Mouse (Mus musculus): ENCODE results near the gene Cldn3. TPM values are rescaled to one million over a fixed set of nuclear protein-coding genes. Genes with fewer than 3 reads are reported as not detected.

Cldn3 gene
- polyA plus RNA-seq, 1 experiment = not detected

DNA sequence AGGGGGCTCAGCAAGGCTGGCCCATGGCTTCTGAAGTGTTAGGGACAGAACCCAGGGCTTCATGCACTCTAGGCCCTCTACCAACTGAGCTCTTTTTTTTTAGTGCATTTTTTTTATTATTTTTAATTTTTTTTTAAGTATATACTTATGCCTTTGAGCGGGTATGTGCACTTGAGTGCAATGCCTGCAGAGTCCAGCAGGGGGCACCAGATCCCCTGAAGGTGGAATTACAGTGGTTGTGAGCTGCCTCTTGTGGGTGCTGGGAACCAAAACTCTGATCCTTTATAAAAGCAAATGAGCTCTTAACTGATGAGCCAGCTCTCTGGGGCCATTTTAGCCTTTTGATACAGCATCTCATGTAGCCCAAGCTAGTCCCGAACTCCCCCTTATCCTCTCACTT is 48.6 kb downstream of the Cldn3 start:
- TF ChIP-seq MAX (IDR thresholded peaks at IDR 0.05) (no peak), CTCF (IDR thresholded peaks at IDR 0.05; ENCODE audit: control insufficient read depth, insufficient read depth, insufficient read length) (no peak), FOSL1 (IDR thresholded peaks at IDR 0.05; ENCODE audit: insufficient read depth, low read length, poor library complexity, severe bottlenecking) (no peak), CEBPB (IDR thresholded peaks at IDR 0.05; ENCODE audit: low read depth) (no peak), USF1 (IDR thresholded peaks at IDR 0.05; ENCODE audit: low read depth) (no peak), MYOG (IDR thresholded peaks at IDR 0.05; ENCODE audit: control insufficient read depth, extremely low read depth, insufficient read length) (no peak), MYOD1 (IDR thresholded peaks at IDR 0.05; ENCODE audit: control insufficient read depth, insufficient read length, low read depth) (no peak)
- H3K79me3 ChIP-seq (ENCODE audit: low read depth) = peaks cover 15% of the 10 kb centered on the region
- H3K79me2 ChIP-seq (ENCODE audit: control insufficient read depth, insufficient read depth) = peaks cover 18% of the 10 kb centered on the region
- H3K4me3 ChIP-seq (ENCODE audit: insufficient read depth, poor library complexity, severe bottlenecking) = no peak overlapping the region
- H3ac ChIP-seq (ENCODE audit: control insufficient read depth, insufficient read length, low read depth) = no peak overlapping the region
- H3K36me3 ChIP-seq (ENCODE audit: control insufficient read depth, insufficient read depth) = no peaks in the 10 kb centered on the region
- no peaks in the 10 kb centered on the region for H3K27me3 ChIP-seq (ENCODE audit: control insufficient read depth, insufficient read depth, insufficient read length)

DNA sequence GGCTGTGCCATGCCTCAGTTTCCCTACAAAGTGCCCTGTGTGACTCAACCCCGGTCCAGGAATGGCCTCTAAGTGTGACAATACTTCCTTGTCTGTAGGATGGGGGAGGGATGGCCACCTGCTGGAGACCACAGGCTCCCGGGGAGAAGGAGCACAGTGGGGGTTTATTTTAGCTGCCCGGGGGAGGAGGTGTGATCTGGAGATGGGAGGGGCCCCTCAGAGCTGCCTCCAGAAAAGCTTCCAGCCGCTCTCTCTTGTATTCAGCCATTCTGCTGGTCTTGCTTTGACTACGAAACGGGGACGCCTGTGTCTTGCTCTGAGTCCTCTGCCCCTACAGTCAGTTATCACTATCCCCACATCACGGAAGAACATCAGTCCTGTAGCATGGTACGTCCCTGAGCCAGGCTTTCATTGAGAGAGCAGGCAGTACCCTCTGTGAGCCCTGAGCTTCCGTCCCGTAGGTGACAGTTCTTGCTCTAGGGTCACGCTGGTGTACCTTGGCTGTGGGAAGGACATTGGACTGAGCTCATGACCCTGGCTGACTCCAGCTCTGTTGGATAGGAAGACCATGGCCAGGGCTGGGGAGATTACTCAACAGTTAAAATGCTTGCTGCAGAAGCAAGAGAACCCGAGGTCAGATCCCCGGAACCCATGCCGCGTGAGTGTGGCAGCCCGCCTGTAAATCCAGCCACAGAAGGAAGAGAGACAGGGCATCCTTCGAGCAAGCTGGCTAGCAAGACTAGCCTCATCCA is 49.8 kb downstream of the Cldn3 start:
- Histone ChIP-seq H3K36me3 (ENCODE audit: control insufficient read depth, insufficient read depth) (no peaks in the 10 kb centered on the region), H3K79me3 (ENCODE audit: low read depth) (peaks cover 15% of the 10 kb centered on the region), H3ac (ENCODE audit: control insufficient read depth, insufficient read length, low read depth) (no peak overlapping the region), H3K79me2 (ENCODE audit: control insufficient read depth, insufficient read depth) (peaks cover 7% of the 10 kb centered on the region), H3K4me3 (ENCODE audit: insufficient read depth, poor library complexity, severe bottlenecking) (no peak overlapping the region), H3K27me3 (ENCODE audit: control insufficient read depth, insufficient read depth, insufficient read length) (no peaks in the 10 kb centered on the region)
- no peak for TF ChIP-seq CTCF (IDR thresholded peaks at IDR 0.05; ENCODE audit: control insufficient read depth, insufficient read depth, insufficient read length)
- no peak for TF ChIP-seq MYOD1 (IDR thresholded peaks at IDR 0.05; ENCODE audit: control insufficient read depth, insufficient read length, low read depth)
- TF ChIP-seq USF1 (IDR thresholded peaks at IDR 0.05; ENCODE audit: low read depth) = no peak
- TF ChIP-seq MYOG (IDR thresholded peaks at IDR 0.05; ENCODE audit: control insufficient read depth, extremely low read depth, insufficient read length) = no peak
- no peak for TF ChIP-seq CEBPB (IDR thresholded peaks at IDR 0.05; ENCODE audit: low read depth)
- no peak for TF ChIP-seq MAX (IDR thresholded peaks at IDR 0.05)
- no peak for TF ChIP-seq FOSL1 (IDR thresholded peaks at IDR 0.05; ENCODE audit: insufficient read depth, low read length, poor library complexity, severe bottlenecking)

Other genes with a start within 250 kb of the Cldn3 start
- not detected for gene Eln, start 238.9 kb upstream of the Cldn3 start, polyA plus RNA-seq (2012; fragmentation: generic; extraction: Trizol)
- not detected for gene Tmem270, start 79.5 kb upstream of the Cldn3 start, polyA plus RNA-seq (2012; fragmentation: generic; extraction: Trizol)
- gene Cldn13, start 70.7 kb upstream of the Cldn3 start, polyA plus RNA-seq (2012; fragmentation: generic; extraction: Trizol) = not detected
- 4.3 TPM for gene Mettl27, start 53.8 kb upstream of the Cldn3 start, polyA plus RNA-seq (2012; fragmentation: generic; extraction: Trizol)
- gene Cldn4, start 39.3 kb upstream of the Cldn3 start, polyA plus RNA-seq (2012; fragmentation: generic; extraction: Trizol) = 0.04 TPM
- 26.8 TPM for gene Abhd11, start 22.9 kb downstream of the Cldn3 start, polyA plus RNA-seq (2012; fragmentation: generic; extraction: Trizol)
- gene Stx1a, start 37.3 kb downstream of the Cldn3 start, polyA plus RNA-seq (2012; fragmentation: generic; extraction: Trizol) = 5.3 TPM
- gene Dnajc30, start 78.0 kb downstream of the Cldn3 start, polyA plus RNA-seq (2012; fragmentation: generic; extraction: Trizol) = 16.8 TPM
- gene Bud23, start 78.7 kb downstream of the Cldn3 start, polyA plus RNA-seq (2012; fragmentation: generic; extraction: Trizol) = 63.8 TPM
- gene Vps37d, start 92.1 kb downstream of the Cldn3 start, polyA plus RNA-seq (2012; fragmentation: generic; extraction: Trizol) = 3.5 TPM
- not detected for gene Mlxipl, start 103.7 kb downstream of the Cldn3 start, polyA plus RNA-seq (2012; fragmentation: generic; extraction: Trizol)
- 17.0 TPM for gene Tbl2, start 163.4 kb downstream of the Cldn3 start, polyA plus RNA-seq (2012; fragmentation: generic; extraction: Trizol)
- gene Bcl7b, start 182.1 kb downstream of the Cldn3 start, polyA plus RNA-seq (2012; fragmentation: generic; extraction: Trizol) = 50.3 TPM
- 39.9 TPM for gene Baz1b, start 201.1 kb downstream of the Cldn3 start, polyA plus RNA-seq (2012; fragmentation: generic; extraction: Trizol)